Mouse (Mus musculus): ENCODE results near the gene Pelo. TPM values are rescaled to one million over a fixed set of nuclear protein-coding genes. Genes with fewer than 3 reads are reported as not detected.

The Pelo gene
- total RNA-seq, 2 experiments from 2014 or later = 10.3 to 11.1 TPM

GRCm38 (mm10) chr13:115098227-115098626 is 8.2 kb upstream of the Pelo start:
- DNase-seq (ENCODE audit: low spot score) = no peak

GRCm38 (mm10) chr13:115096965-115097364 is 7.0 kb upstream of the Pelo start:
- no peak for DNase-seq (ENCODE audit: low spot score)

GRCm38 (mm10) chr13:115096216-115096615 is 6.2 kb upstream of the Pelo start:
- DNase-seq (ENCODE audit: low spot score) = no peak

GRCm38 (mm10) chr13:115095392-115095791 is 5.4 kb upstream of the Pelo start:
- DNase-seq (ENCODE audit: low spot score) = no peak

- DNase-seq (ENCODE audit: low spot score) = no peak
These were observed 1.5 kb upstream of the Pelo start for GRCm38 (mm10) chr13:115091511-115091910.

- no peak for DNase-seq (ENCODE audit: low spot score)
These were observed 1.0 kb upstream of the Pelo start for GRCm38 (mm10) chr13:115090977-115091445.

- peak; percentile 10 for DNase-seq (ENCODE audit: low spot score)
These were observed 476 bp downstream of the Pelo start for GRCm38 (mm10) chr13:115089395-115090025.

GRCm38 (mm10) chr13:115089020-115089394 is 979 bp downstream of the Pelo start:
- no peak for DNase-seq (ENCODE audit: low spot score)

- no peak for DNase-seq (ENCODE audit: low spot score)
These were observed 4.0 kb downstream of the Pelo start for GRCm38 (mm10) chr13:115085974-115086373.

- no peak for DNase-seq (ENCODE audit: low spot score)
These were observed 7.6 kb downstream of the Pelo start for GRCm38 (mm10) chr13:115082339-115082738.

- DNase-seq (ENCODE audit: low spot score) = no peak
These were observed 9.9 kb downstream of the Pelo start for GRCm38 (mm10) chr13:115079996-115080585.

- no peak for DNase-seq (ENCODE audit: low spot score)
These were observed 10.8 kb downstream of the Pelo start for GRCm38 (mm10) chr13:115078997-115079685.

GRCm38 (mm10) chr13:115077346-115078134 is 12.4 kb downstream of the Pelo start:
- no peak for DNase-seq (ENCODE audit: low spot score)

GRCm38 (mm10) chr13:115072386-115072785 is 17.6 kb downstream of the Pelo start:
- DNase-seq (ENCODE audit: low spot score) = no peak

- DNase-seq (ENCODE audit: low spot score) = no peak
These were observed 18.6 kb downstream of the Pelo start for GRCm38 (mm10) chr13:115071431-115071830.

- no peak for DNase-seq (ENCODE audit: low spot score)
These were observed 22.0 kb downstream of the Pelo start for GRCm38 (mm10) chr13:115067968-115068330.

- DNase-seq (ENCODE audit: low spot score) = no peak
These were observed 22.5 kb downstream of the Pelo start for GRCm38 (mm10) chr13:115067324-115067967.

- DNase-seq (ENCODE audit: low spot score) = no peak
These were observed 32.4 kb downstream of the Pelo start for GRCm38 (mm10) chr13:115057555-115057954.

GRCm38 (mm10) chr13:115054783-115055182 is 35.2 kb downstream of the Pelo start:
- DNase-seq (ENCODE audit: low spot score) = no peak

GRCm38 (mm10) chr13:115052568-115052967 is 37.4 kb downstream of the Pelo start:
- no peak for DNase-seq (ENCODE audit: low spot score)
